Mouse (Mus musculus): ENCODE measurements around the gene Sh3glb2. TPM values are rescaled to one million over a fixed set of nuclear protein-coding genes. Genes with fewer than 3 reads are reported as not detected.

Sh3glb2 gene
- polyA plus RNA-seq, 1 experiment from 2014 or later, result 89.3 TPM

- Histone ChIP-seq H3K4me1 (replicated peaks) (no peaks in the 10 kb centered on the region), H3K27ac (no peak overlapping the region), H3K9me3 (no peaks in the 10 kb centered on the region), H3K36me3 (peaks cover 99% of the 10 kb centered on the region), H3K27me3 (ENCODE audit: insufficient read depth, poor library complexity, severe bottlenecking) (no peaks in the 10 kb centered on the region), H3K4me3 (no peak overlapping the region)
- WGBS, result 93% methylated on average over 8 of the region's 8 CpGs
- DNase-seq (ENCODE audit: low spot score), result no peak
Measured at GRCm38 (mm10) chr2:30371544-30371943, 12.4 kb upstream of the Sh3glb2 start.

- no peak overlapping the region; the same call in 1 of the 2 replicates for H3K4me3 ChIP-seq
- 85% methylated on average over 5 of the region's 5 CpGs for WGBS
Measured at GRCm38 (mm10) chr2:30366203-30366602, 7.1 kb upstream of the Sh3glb2 start.

GRCm38 (mm10) chr2:30365281-30366069 lies 6.3 kb upstream of the Sh3glb2 start:
- no peak for DNase-seq (ENCODE audit: low spot score)
- 85% methylated on average over 2 of the region's 2 CpGs for WGBS
- Histone ChIP-seq H3K27me3 (ENCODE audit: insufficient read depth, poor library complexity, severe bottlenecking) (no peaks in the 10 kb centered on the region), H3K4me3 (peak overlapping the region; percentile 79), H3K27ac (peak overlapping the region; percentile 88; the same call in 1 of the 2 replicates), H3K4me1 (replicated peaks) (peaks cover 25% of the 10 kb centered on the region), H3K9me3 (no peaks in the 10 kb centered on the region), H3K36me3 (peaks cover 44% of the 10 kb centered on the region)

More at GRCm38 (mm10) chr2:30366203-30366602, 7.1 kb upstream of the Sh3glb2 start:
- Histone ChIP-seq H3K9me3 (no peaks in the 10 kb centered on the region), H3K27me3 (ENCODE audit: insufficient read depth, poor library complexity, severe bottlenecking) (no peaks in the 10 kb centered on the region), H3K36me3 (peaks cover 51% of the 10 kb centered on the region), H3K27ac (no peak overlapping the region), H3K4me1 (replicated peaks) (peaks cover 18% of the 10 kb centered on the region)
- no peak for DNase-seq (ENCODE audit: low spot score)

DNA sequence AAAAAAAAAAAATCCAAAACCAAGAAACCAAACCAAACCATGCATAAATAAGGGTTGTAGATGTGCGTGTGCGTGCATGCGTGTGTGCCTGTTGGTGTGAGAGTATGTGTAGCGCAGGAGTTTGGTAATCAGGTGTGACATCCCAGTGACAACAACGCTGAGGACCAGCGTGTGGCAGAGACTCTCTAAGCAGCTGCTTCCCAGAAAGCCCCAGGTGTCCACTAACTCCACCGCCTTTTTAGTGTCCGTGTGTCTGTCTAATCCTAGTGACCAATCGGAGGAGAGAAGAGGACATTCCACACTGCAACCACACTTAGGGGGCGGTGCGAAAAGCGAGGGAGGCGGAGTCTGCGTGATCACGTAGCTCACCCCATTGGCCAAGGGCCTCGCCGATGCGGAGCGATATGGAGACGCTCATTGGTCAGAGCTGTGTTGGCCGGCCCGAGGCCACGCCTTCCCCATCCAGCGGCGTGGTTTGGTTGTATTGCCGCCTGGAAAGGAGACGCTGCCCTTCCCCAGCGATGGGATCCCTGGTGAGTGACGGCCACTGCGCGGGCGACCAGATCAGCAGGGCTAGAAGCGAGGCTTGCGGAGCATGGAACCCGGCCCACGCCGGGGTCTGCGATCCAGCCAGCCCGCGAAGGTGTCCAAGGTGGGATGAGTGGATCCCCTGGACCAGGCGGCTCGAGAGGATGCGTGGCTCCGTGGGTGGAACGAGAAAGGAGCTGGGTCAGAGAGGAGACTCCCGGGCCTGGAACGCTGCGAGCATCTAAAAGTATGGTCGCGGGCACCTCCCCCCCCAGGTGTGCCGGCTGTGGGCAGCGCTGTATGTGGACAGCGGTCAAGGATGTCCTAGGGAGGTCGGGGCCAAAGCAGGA lies 4.9 kb upstream of the Sh3glb2 start, which contains the start of gene Miga2:
Miga2 (plus strand) TSS at position 461 of the 878 bp plus-strand sequence.
- H3K9me3 ChIP-seq, result no peaks in the 10 kb centered on the region
- under 1% methylated on average over 54 of the region's 54 CpGs for WGBS
- peak within 1 kb of the TSS; percentile 79 for H3K4me3 ChIP-seq
- no peaks in the 10 kb centered on the region for H3K27me3 ChIP-seq (ENCODE audit: insufficient read depth, poor library complexity, severe bottlenecking)
- H3K27ac ChIP-seq, result peak within 1 kb of the TSS; percentile 88
- H3K36me3 ChIP-seq, result peaks cover 29% of the 10 kb centered on the region
- DNase-seq (ENCODE audit: low spot score), result peak; percentile 99
- peaks cover 35% of the 10 kb centered on the region for H3K4me1 ChIP-seq (replicated peaks)

DNA sequence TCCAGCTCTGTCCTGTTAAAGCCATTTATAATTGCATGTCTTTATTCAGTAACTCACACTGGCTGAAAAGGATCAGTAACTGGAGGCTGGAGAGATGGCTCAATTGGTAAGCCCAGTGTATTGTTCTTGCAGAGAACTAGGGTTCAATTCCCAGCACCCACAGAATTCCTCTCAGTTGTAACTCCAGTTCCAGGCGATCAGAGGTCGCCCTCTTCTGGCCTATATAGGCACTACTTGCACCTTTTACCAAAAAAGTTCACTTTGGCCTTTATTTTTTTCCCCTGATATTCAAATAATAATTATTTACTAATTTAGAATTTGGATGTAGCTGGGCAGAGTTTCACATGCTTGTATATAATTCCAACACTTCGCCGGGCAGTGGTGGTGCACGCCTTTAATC lies 3.7 kb upstream of the Sh3glb2 start:
- Histone ChIP-seq H3K36me3 (peaks cover 18% of the 10 kb centered on the region), H3K9me3 (no peaks in the 10 kb centered on the region), H3K4me3 (no peak overlapping the region), H3K4me1 (replicated peaks) (peaks cover 46% of the 10 kb centered on the region), H3K27ac (no peak overlapping the region), H3K27me3 (ENCODE audit: insufficient read depth, poor library complexity, severe bottlenecking) (no peaks in the 10 kb centered on the region)
- no peak for DNase-seq (ENCODE audit: low spot score)
- 74% methylated on average over 5 of the region's 5 CpGs for WGBS

DNA sequence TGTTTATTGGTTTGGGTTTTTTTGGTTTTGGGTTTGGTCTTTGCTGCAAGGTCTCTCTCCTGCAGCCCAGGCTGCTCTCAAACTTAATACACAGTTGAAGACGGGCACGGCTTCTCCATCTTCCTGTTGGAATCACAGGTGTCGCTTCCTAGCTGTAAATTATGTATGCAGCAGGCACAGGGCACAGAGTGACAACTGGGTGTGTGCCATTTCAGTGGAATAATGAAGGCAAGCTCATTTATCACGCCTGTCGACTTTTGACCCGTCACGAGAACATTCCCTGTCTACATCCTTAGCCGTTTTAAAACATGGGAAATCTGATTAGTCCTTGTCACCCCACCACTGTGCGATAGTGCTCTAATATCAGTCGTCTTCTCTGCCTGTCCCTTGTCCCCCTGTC lies 1.5 kb upstream of the Sh3glb2 start:
- no peaks in the 10 kb centered on the region for H3K36me3 ChIP-seq

DNA sequence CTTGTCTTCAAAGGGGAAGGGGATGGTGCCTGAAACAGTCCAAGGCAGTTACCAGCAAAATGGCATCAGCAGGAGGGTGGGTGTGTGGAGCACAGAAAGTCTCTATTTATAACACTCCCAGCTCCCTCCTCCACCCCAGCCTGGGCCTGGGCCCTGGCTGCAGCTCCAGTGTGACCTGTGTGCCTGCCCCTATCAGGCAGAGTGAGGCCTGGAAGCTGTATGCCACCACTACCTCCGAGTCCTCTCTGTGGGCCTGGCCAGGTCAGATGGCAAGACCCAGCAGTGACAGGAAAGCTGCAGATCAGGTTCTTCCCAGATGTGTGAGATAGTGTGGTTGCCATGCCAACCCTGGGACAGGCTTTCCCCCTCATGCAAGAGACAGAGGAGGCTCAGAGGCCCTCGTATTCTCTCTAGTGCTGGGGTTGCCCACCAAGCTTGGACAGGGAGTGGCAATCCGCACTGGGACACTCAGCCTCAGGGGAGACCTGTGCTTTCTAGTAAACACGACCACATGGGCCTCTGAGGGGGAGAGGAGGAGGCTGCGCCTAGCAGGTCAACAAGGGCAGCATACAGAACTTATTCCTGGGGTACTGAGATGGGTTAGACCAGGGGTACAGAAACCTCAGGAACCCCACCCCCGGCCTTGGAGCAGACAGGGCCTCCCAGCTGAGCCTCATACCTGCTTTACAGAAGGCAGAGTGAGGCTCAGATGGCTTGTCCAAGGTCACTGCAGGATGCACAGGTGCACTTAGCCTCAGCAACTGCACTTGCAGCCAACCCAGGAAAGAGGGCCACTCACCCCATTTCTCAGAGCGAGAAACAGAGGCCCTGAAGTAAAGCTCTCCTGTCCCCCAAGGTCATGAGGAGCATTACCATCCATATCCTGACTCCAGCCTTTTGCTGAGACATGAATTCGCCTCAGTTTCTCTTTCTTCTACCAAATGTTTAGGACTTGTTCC lies 1.3 kb downstream of the Sh3glb2 start:
- H3K36me3 ChIP-seq, result peaks cover 26% of the 10 kb centered on the region
- 59% methylated on average over 8 of the region's 8 CpGs for WGBS
- no peaks in the 10 kb centered on the region for H3K9me3 ChIP-seq
- H3K27me3 ChIP-seq (ENCODE audit: insufficient read depth, poor library complexity, severe bottlenecking), result no peaks in the 10 kb centered on the region
- H3K4me3 ChIP-seq, result peak overlapping the region; percentile 86
- peak; percentile 46 for DNase-seq (ENCODE audit: low spot score)
- peak overlapping the region; percentile 89; the same call in 1 of the 2 replicates for H3K27ac ChIP-seq
- H3K4me1 ChIP-seq (replicated peaks), result peaks cover 57% of the 10 kb centered on the region

More for the DNA sequence above, 1.5 kb upstream of the Sh3glb2 start:
- no peak overlapping the region for H3K27ac ChIP-seq
- DNase-seq (ENCODE audit: low spot score), result peak; percentile 12
- H3K4me3 ChIP-seq, result no peak overlapping the region
- no peaks in the 10 kb centered on the region for H3K27me3 ChIP-seq (ENCODE audit: insufficient read depth, poor library complexity, severe bottlenecking)
- no peaks in the 10 kb centered on the region for H3K9me3 ChIP-seq
- peaks cover 63% of the 10 kb centered on the region for H3K4me1 ChIP-seq (replicated peaks)
- 70% methylated on average over 10 of the region's 10 CpGs for WGBS

GRCm38 (mm10) chr2:30356906-30357305 lies 2.2 kb downstream of the Sh3glb2 start:
- Histone ChIP-seq H3K9me3 (no peaks in the 10 kb centered on the region), H3K36me3 (peaks cover 33% of the 10 kb centered on the region), H3K4me1 (replicated peaks) (peaks cover 57% of the 10 kb centered on the region), H3K4me3 (0 out of 2 replicates have a peak overlapping the region, but pooled peaks have one; percentile 9), H3K27ac (peak overlapping the region; percentile 89; the same call in 1 of the 2 replicates), H3K27me3 (ENCODE audit: insufficient read depth, poor library complexity, severe bottlenecking) (no peaks in the 10 kb centered on the region)
- no peak for DNase-seq (ENCODE audit: low spot score)
- WGBS, result 74% methylated on average over 9 of the region's 9 CpGs

GRCm38 (mm10) chr2:30356266-30356665 lies 2.9 kb downstream of the Sh3glb2 start:
- peaks cover 34% of the 10 kb centered on the region for H3K36me3 ChIP-seq
- peaks cover 57% of the 10 kb centered on the region for H3K4me1 ChIP-seq (replicated peaks)
- no peak for DNase-seq (ENCODE audit: low spot score)
- H3K27me3 ChIP-seq (ENCODE audit: insufficient read depth, poor library complexity, severe bottlenecking), result no peaks in the 10 kb centered on the region
- H3K4me3 ChIP-seq, result no peak overlapping the region
- no peaks in the 10 kb centered on the region for H3K9me3 ChIP-seq
- H3K27ac ChIP-seq, result no peak overlapping the region
- 60% methylated on average over 4 of the region's 4 CpGs for WGBS

DNA sequence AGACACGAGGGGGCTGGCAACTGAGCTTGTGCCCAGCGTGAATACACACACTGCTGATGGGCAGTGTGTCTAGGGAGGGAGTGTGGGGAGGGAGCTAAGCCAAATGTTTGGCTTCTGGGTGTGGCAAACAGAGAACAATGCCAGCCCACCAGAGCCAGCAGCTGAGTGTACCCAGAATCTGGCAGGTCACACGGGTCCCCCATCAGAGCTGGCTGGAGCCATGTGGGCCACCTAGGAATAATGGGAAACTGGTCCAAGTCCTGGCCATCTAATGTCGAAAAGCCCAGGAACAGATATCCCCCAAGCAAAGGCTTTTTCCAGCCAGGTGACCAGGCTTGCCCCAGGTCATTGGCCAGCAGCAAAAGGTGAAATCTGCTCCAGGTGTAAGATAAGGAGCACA lies 3.3 kb downstream of the Sh3glb2 start:
- no peaks in the 10 kb centered on the region for H3K9me3 ChIP-seq
- 67% methylated on average over 4 of the region's 4 CpGs for WGBS
- no peaks in the 10 kb centered on the region for H3K27me3 ChIP-seq (ENCODE audit: insufficient read depth, poor library complexity, severe bottlenecking)
- DNase-seq (ENCODE audit: low spot score), result no peak
- H3K4me1 ChIP-seq (replicated peaks), result peaks cover 53% of the 10 kb centered on the region
- H3K4me3 ChIP-seq, result no peak overlapping the region
- H3K36me3 ChIP-seq, result peaks cover 38% of the 10 kb centered on the region
- no peak overlapping the region for H3K27ac ChIP-seq

- no peak for DNase-seq (ENCODE audit: low spot score)
- WGBS, result 78% methylated on average over 2 of the region's 2 CpGs
- Histone ChIP-seq H3K9me3 (no peaks in the 10 kb centered on the region), H3K36me3 (peaks cover 85% of the 10 kb centered on the region), H3K4me3 (no peak overlapping the region), H3K4me1 (replicated peaks) (peaks cover 19% of the 10 kb centered on the region), H3K27me3 (ENCODE audit: insufficient read depth, poor library complexity, severe bottlenecking) (no peaks in the 10 kb centered on the region), H3K27ac (no peak overlapping the region)
Measured at GRCm38 (mm10) chr2:30351149-30351548, 8.0 kb downstream of the Sh3glb2 start.

DNA sequence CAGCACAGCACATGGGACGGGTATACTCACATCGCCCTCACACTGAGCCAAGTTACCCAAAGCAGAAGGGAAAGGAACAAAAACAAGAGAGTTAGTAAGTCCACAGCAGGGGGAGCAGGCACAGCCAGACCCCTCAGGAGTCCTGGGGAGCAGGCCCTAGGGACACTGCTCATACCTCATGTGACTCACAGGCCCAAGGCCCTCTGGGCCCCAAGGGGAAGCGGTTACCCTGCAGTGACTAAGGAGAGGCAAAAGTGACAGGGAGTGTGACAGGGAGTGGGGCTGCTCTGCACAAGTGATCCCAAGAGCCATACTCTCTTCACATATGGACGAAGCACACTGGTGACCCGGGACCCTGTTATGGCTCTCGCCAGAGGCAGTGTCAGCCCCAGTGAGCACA lies 9.9 kb downstream of the Sh3glb2 start:
- H3K4me1 ChIP-seq (replicated peaks), result peaks cover 7% of the 10 kb centered on the region; the same call in 1 of the 2 replicates
- DNase-seq (ENCODE audit: low spot score), result no peak

More for the DNA sequence above, 9.9 kb downstream of the Sh3glb2 start:
- WGBS, result 92% methylated on average over 6 of the region's 6 CpGs
- no peaks in the 10 kb centered on the region for H3K9me3 ChIP-seq
- no peak overlapping the region for H3K4me3 ChIP-seq
- H3K27me3 ChIP-seq (ENCODE audit: insufficient read depth, poor library complexity, severe bottlenecking), result no peaks in the 10 kb centered on the region
- H3K27ac ChIP-seq, result no peak overlapping the region
- H3K36me3 ChIP-seq, result peaks cover 92% of the 10 kb centered on the region
